Mouse (Mus musculus) layer of hippocampus, adult 9-11 months (tissue): ENCODE measurements around the gene Gm49711.
"Not testable (repeated sequence)": the region's sequence is repeated elsewhere in the genome, so short reads cannot be mapped to it uniquely, and the experiment has no call there.

Source experiments
- DNase-seq: peaks from one replicate; pipeline ENCODE4 v3.0.0; 2022

Gm49711 gene

GRCm38 (mm10) chr16:92195094-92195493 is 137.0 kb downstream of the Gm49711 start:
- no peak for DNase-seq

- no peak for DNase-seq
Observed at GRCm38 (mm10) chr16:92196741-92197331, 138.7 kb downstream of the Gm49711 start.

GRCm38 (mm10) chr16:92200615-92201014 is 142.5 kb downstream of the Gm49711 start:
- DNase-seq: peak; percentile 34

- DNase-seq: no peak
Observed at GRCm38 (mm10) chr16:92203599-92203998, 145.5 kb downstream of the Gm49711 start.

GRCm38 (mm10) chr16:92209291-92209781 is 151.2 kb downstream of the Gm49711 start:
- DNase-seq: no peak

- not testable (repeated sequence) for DNase-seq
Observed at GRCm38 (mm10) chr16:92210316-92210715, 152.2 kb downstream of the Gm49711 start.

- not testable (repeated sequence) for DNase-seq
Observed at GRCm38 (mm10) chr16:92213911-92214310, 155.8 kb downstream of the Gm49711 start.

- DNase-seq: no peak
Observed at GRCm38 (mm10) chr16:92215599-92216390, 157.7 kb downstream of the Gm49711 start.

- peak; percentile 11 for DNase-seq
Observed at GRCm38 (mm10) chr16:92220754-92221153, 162.6 kb downstream of the Gm49711 start.

GRCm38 (mm10) chr16:92228332-92228919 is 170.3 kb downstream of the Gm49711 start:
- no peak for DNase-seq

- DNase-seq: no peak
Observed at GRCm38 (mm10) chr16:92230476-92230931, 172.4 kb downstream of the Gm49711 start.

GRCm38 (mm10) chr16:92234530-92234929 is 176.4 kb downstream of the Gm49711 start:
- DNase-seq: no peak

GRCm38 (mm10) chr16:92235222-92235621 is 177.1 kb downstream of the Gm49711 start:
- DNase-seq: no peak
